Mouse (Mus musculus) megakaryocyte, embryonic 14.5 days (primary cell): ENCODE data around the gene Tmppe. TPM values are rescaled to one million over a fixed set of nuclear protein-coding genes. Genes with fewer than 3 reads are reported as not detected.
"Not testable (repeated sequence)": the region's sequence is repeated elsewhere in the genome, so short reads cannot be mapped to it uniquely, and the experiment has no call there.

Experiments used
- H3K27me3 ChIP-seq: replicated peaks from 2 replicates; pipeline ENCODE3; 2012; ENCODE audit warnings: inconsistent platforms
- H3K36me3 ChIP-seq: replicated peaks from 2 replicates; pipeline ENCODE3; 2012; ENCODE audit warnings: low read length, inconsistent platforms, mixed read lengths
- H3K4me1 ChIP-seq: 2 replicates; pipeline ENCODE4 v1.6.1; 2012; ENCODE audit warnings: inconsistent platforms
- H3K4me3 ChIP-seq: replicated peaks from 2 replicates; pipeline ENCODE3; 2012; ENCODE audit warnings: moderate library complexity, mild to moderate bottlenecking, inconsistent platforms
- H3K9me3 ChIP-seq: 2 replicates; pipeline ENCODE4 v1.6.1; 2012; ENCODE audit warnings: inconsistent platforms
- FLI1 ChIP-seq: IDR thresholded peaks from 2 replicates; pipeline ENCODE4 v1.6.1; 2012; ENCODE audit warnings: low read length, inconsistent platforms, mixed read lengths
- GATA1 ChIP-seq: IDR thresholded peaks from 3 replicates; pipeline ENCODE4 v1.6.1; 2012; ENCODE audit warnings: mixed read lengths, low read length, inconsistent platforms, borderline replicate concordance
- polyA plus RNA-seq: library from polyadenylated mRNA; stranded (reverse); fragments of >175 nt; gene quantifications from 2 replicates; pipeline ENCODE4 v1.2.3, GENCODE M21; 2012; ENCODE audit warnings: low replicate concordance; ENCODE audit not compliant: insufficient read depth

Gene Tmppe
- polyA plus RNA-seq, 1 experiment: 1.2 TPM

GRCm38 (mm10) chr9:114382936-114383710, 17.8 kb upstream of the Tmppe start:
- Histone ChIP-seq H3K27me3 (no peaks in the 10 kb centered on the region), H3K4me3 (no peak overlapping the region), H3K9me3 (no peaks in the 10 kb centered on the region), H3K4me1 (peaks cover 31% of the 10 kb centered on the region), H3K36me3 (peaks cover 91% of the 10 kb centered on the region)
- no peak for TF ChIP-seq GATA1
- TF ChIP-seq FLI1: no peak

- peaks cover 46% of the 10 kb centered on the region for H3K4me1 ChIP-seq
- no peaks in the 10 kb centered on the region for H3K27me3 ChIP-seq
- H3K4me3 ChIP-seq: no peak overlapping the region
- H3K9me3 ChIP-seq: no peaks in the 10 kb centered on the region
- H3K36me3 ChIP-seq: peaks cover 79% of the 10 kb centered on the region
- TF ChIP-seq GATA1 (no peak), FLI1 (no peak)
Measured at GRCm38 (mm10) chr9:114384691-114385090, 16.2 kb upstream of the Tmppe start.

- TF ChIP-seq GATA1 (no peak), FLI1 (no peak)
- Histone ChIP-seq H3K27me3 (no peaks in the 10 kb centered on the region), H3K9me3 (no peaks in the 10 kb centered on the region), H3K4me1 (peaks cover 50% of the 10 kb centered on the region), H3K4me3 (no peak overlapping the region), H3K36me3 (peaks cover 74% of the 10 kb centered on the region)
Measured at GRCm38 (mm10) chr9:114385160-114385559, 15.7 kb upstream of the Tmppe start.

GRCm38 (mm10) chr9:114387086-114387485, 13.8 kb upstream of the Tmppe start:
- Histone ChIP-seq H3K4me3 (no peak overlapping the region), H3K9me3 (no peaks in the 10 kb centered on the region), H3K4me1 (peaks cover 58% of the 10 kb centered on the region), H3K27me3 (no peaks in the 10 kb centered on the region), H3K36me3 (peaks cover 60% of the 10 kb centered on the region)
- TF ChIP-seq GATA1 (no peak), FLI1 (no peak)

GRCm38 (mm10) chr9:114388288-114388687, 12.6 kb upstream of the Tmppe start:
- no peaks in the 10 kb centered on the region for H3K27me3 ChIP-seq
- H3K4me1 ChIP-seq: peaks cover 58% of the 10 kb centered on the region
- no peaks in the 10 kb centered on the region for H3K9me3 ChIP-seq
- no peak for TF ChIP-seq GATA1
- TF ChIP-seq FLI1: no peak
- no peak overlapping the region for H3K4me3 ChIP-seq
- peaks cover 48% of the 10 kb centered on the region for H3K36me3 ChIP-seq

GRCm38 (mm10) chr9:114388701-114389370, 12.1 kb upstream of the Tmppe start:
- H3K27me3 ChIP-seq: no peaks in the 10 kb centered on the region
- TF ChIP-seq GATA1 (no peak), FLI1 (no peak)
- H3K36me3 ChIP-seq: peaks cover 44% of the 10 kb centered on the region
- H3K9me3 ChIP-seq: no peaks in the 10 kb centered on the region
- peaks cover 63% of the 10 kb centered on the region for H3K4me1 ChIP-seq
- no peak overlapping the region for H3K4me3 ChIP-seq

- Histone ChIP-seq H3K4me3 (peak overlapping the region; percentile 95), H3K9me3 (no peaks in the 10 kb centered on the region), H3K27me3 (no peaks in the 10 kb centered on the region), H3K4me1 (peaks cover 69% of the 10 kb centered on the region), H3K36me3 (peaks cover 38% of the 10 kb centered on the region)
- TF ChIP-seq FLI1: no peak
- TF ChIP-seq GATA1: no peak
Measured at GRCm38 (mm10) chr9:114389371-114389904, 11.5 kb upstream of the Tmppe start.

- no peaks in the 10 kb centered on the region for H3K9me3 ChIP-seq
- no peaks in the 10 kb centered on the region for H3K27me3 ChIP-seq
- TF ChIP-seq FLI1 (no peak), GATA1 (no peak)
- H3K4me1 ChIP-seq: peaks cover 73% of the 10 kb centered on the region
- H3K4me3 ChIP-seq: peak within 1 kb of the TSS; percentile 95
- peaks cover 31% of the 10 kb centered on the region for H3K36me3 ChIP-seq
Measured at GRCm38 (mm10) chr9:114389905-114390748, 10.8 kb upstream of the Tmppe start, which contains the start of gene Crtap. TSS of gene Crtap (minus strand) at chr9:114390675.

GRCm38 (mm10) chr9:114390749-114391075, 10.2 kb upstream of the Tmppe start:
- Histone ChIP-seq H3K27me3 (no peaks in the 10 kb centered on the region), H3K4me3 (peak overlapping the region; percentile 95), H3K4me1 (peaks cover 73% of the 10 kb centered on the region), H3K9me3 (no peaks in the 10 kb centered on the region), H3K36me3 (peaks cover 25% of the 10 kb centered on the region)
- TF ChIP-seq GATA1: no peak
- TF ChIP-seq FLI1: no peak

- H3K36me3 ChIP-seq, H3K9me3 ChIP-seq, H3K4me3 ChIP-seq, H3K27me3 ChIP-seq: not testable (repeated sequence)
- peaks cover 41% of the 10 kb centered on the region for H3K4me1 ChIP-seq
Measured at GRCm38 (mm10) chr9:114394136-114394535, 6.8 kb upstream of the Tmppe start.
